Mouse (Mus musculus) G1E (cell line): Measurements from ENCODE around the gene 0610009B22Rik.

Experiments
- CTCF ChIP-seq: IDR thresholded peaks from 2 replicates; pipeline ENCODE4 v1.5.1; 2012; ENCODE audit warnings: low read depth, low read length, inconsistent platforms, mixed read lengths
- GATA1 ChIP-seq: IDR thresholded peaks from 2 replicates; pipeline ENCODE4 v1.6.1; 2012; ENCODE audit warnings: borderline replicate concordance, low read length, inconsistent platforms, mixed read lengths
- GATA2 ChIP-seq: IDR thresholded peaks from 2 replicates; pipeline ENCODE4 v1.6.1; 2012; ENCODE audit warnings: low read depth, low read length, inconsistent platforms, borderline replicate concordance
- POLR2AphosphoS5 ChIP-seq: IDR thresholded peaks from 2 replicates; pipeline ENCODE4 v1.6.1; 2012; ENCODE audit warnings: low read depth, low read length, inconsistent platforms; ENCODE audit not compliant: insufficient replicate concordance
- TAL1 ChIP-seq: conservative IDR thresholded peaks from 2 replicates; pipeline ENCODE4 v1.6.1; 2012; ENCODE audit warnings: low read depth, low read length, inconsistent platforms, mixed read lengths

DNA sequence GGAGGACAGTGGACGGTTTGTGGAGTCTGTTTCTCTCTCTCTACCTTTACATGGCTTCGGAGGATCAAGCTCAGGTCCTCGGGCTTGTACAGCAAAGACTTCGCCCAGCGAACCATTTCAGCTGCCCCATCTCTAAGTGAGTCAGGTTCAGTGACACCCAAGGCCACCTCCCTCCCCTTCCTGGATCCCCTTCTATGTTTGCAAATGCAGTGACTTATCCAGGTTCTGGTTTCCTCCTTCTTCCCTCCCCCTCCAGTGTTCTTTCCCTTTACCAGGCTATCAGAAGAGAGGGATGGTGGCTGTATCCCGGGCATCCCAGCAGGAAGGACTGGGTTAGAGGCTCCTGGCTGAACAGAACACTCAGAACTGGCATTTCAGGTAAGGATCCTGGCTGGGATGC lies 34.9 kb downstream of the 0610009B22Rik start:
- no peak for TF ChIP-seq POLR2AphosphoS5
- TF ChIP-seq CTCF: no peak
- no peak for TF ChIP-seq GATA1
- TF ChIP-seq GATA2: no peak
- no peak for TF ChIP-seq TAL1
